Mouse (Mus musculus): ENCODE measurements at regions not wholly inside any gene's neighbourhood (a gene's known extent, or its start where the extent isn't known, plus 50 kb on each side); places are given as distances from the start of the nearest gene placed in this dataset.

GRCm38 (mm10) chr10:37323689-37324088 lies 185.0 kb upstream of the Marcks start:
- Histone ChIP-seq H3K4me3 (no peak overlapping the region), H3K9me3 (replicated peaks) (no peaks in the 10 kb centered on the region), H3K27me3 (ENCODE audit: low read depth, poor library complexity, severe bottlenecking) (no peaks in the 10 kb centered on the region), H3K27ac (no peak overlapping the region), H3K36me3 (no peaks in the 10 kb centered on the region), H3K4me1 (0 out of 2 replicates have a peak, but pooled peaks cover 5% of the 10 kb centered on the region)
- DNase-seq (ENCODE audit: low spot score): no peak
- 71% methylated on average over 1 of the region's 1 CpGs for WGBS

- H3K27me3 ChIP-seq (ENCODE audit: low read depth, poor library complexity, severe bottlenecking): no peaks in the 10 kb centered on the region
- H3K36me3 ChIP-seq: no peaks in the 10 kb centered on the region
- no peak overlapping the region for H3K27ac ChIP-seq
- 76% methylated on average over 1 of the region's 1 CpGs for WGBS
- no peak for DNase-seq (ENCODE audit: low spot score)
- H3K9me3 ChIP-seq (replicated peaks): no peaks in the 10 kb centered on the region
- 0 out of 2 replicates have a peak, but pooled peaks cover 5% of the 10 kb centered on the region for H3K4me1 ChIP-seq
- no peak overlapping the region for H3K4me3 ChIP-seq
Measured at GRCm38 (mm10) chr10:37322809-37323208, 184.1 kb upstream of the Marcks start.

GRCm38 (mm10) chr10:37322310-37322709 lies 183.6 kb upstream of the Marcks start:
- Histone ChIP-seq H3K9me3 (replicated peaks) (no peaks in the 10 kb centered on the region), H3K27me3 (ENCODE audit: low read depth, poor library complexity, severe bottlenecking) (no peaks in the 10 kb centered on the region), H3K27ac (no peak overlapping the region), H3K4me3 (no peak overlapping the region), H3K36me3 (no peaks in the 10 kb centered on the region), H3K4me1 (0 out of 2 replicates have a peak, but pooled peaks cover 5% of the 10 kb centered on the region)
- no peak for DNase-seq (ENCODE audit: low spot score)
- 97% methylated on average over 5 of the region's 5 CpGs for WGBS

- WGBS: 88% methylated on average over 3 of the region's 3 CpGs
- Histone ChIP-seq H3K9me3 (replicated peaks) (no peaks in the 10 kb centered on the region), H3K27ac (no peak overlapping the region), H3K27me3 (ENCODE audit: low read depth, poor library complexity, severe bottlenecking) (no peaks in the 10 kb centered on the region), H3K36me3 (no peaks in the 10 kb centered on the region), H3K4me3 (no peak overlapping the region), H3K4me1 (0 out of 2 replicates have a peak, but pooled peaks cover 3% of the 10 kb centered on the region)
- no peak for DNase-seq (ENCODE audit: low spot score)
Measured at GRCm38 (mm10) chr10:37321171-37321570, 182.5 kb upstream of the Marcks start.

- no peaks in the 10 kb centered on the region for H3K9me3 ChIP-seq (replicated peaks)
- H3K36me3 ChIP-seq: no peaks in the 10 kb centered on the region
- no peak overlapping the region for H3K4me3 ChIP-seq
- 0 out of 2 replicates have a peak, but pooled peaks cover 3% of the 10 kb centered on the region for H3K4me1 ChIP-seq
- H3K27ac ChIP-seq: no peak overlapping the region
- 95% methylated on average over 8 of the region's 8 CpGs for WGBS
- no peaks in the 10 kb centered on the region for H3K27me3 ChIP-seq (ENCODE audit: low read depth, poor library complexity, severe bottlenecking)
- DNase-seq (ENCODE audit: low spot score): no peak
Measured at GRCm38 (mm10) chr10:37319746-37320430, 181.2 kb upstream of the Marcks start.

GRCm38 (mm10) chr10:37316701-37317100 lies 178.0 kb upstream of the Marcks start:
- 94% methylated on average over 3 of the region's 3 CpGs for WGBS
- no peak for DNase-seq (ENCODE audit: low spot score)

GRCm38 (mm10) chr10:37315804-37316203 lies 177.1 kb upstream of the Marcks start:
- Histone ChIP-seq H3K27ac (no peak overlapping the region), H3K36me3 (no peaks in the 10 kb centered on the region), H3K4me1 (no peaks in the 10 kb centered on the region), H3K4me3 (no peak overlapping the region), H3K27me3 (ENCODE audit: low read depth, poor library complexity, severe bottlenecking) (no peaks in the 10 kb centered on the region), H3K9me3 (replicated peaks) (no peaks in the 10 kb centered on the region)
- WGBS: 100% methylated on average over 1 of the region's 1 CpGs
- no peak for DNase-seq (ENCODE audit: low spot score)

More at GRCm38 (mm10) chr10:37316701-37317100, 178.0 kb upstream of the Marcks start:
- Histone ChIP-seq H3K4me3 (no peak overlapping the region), H3K4me1 (no peaks in the 10 kb centered on the region), H3K9me3 (replicated peaks) (no peaks in the 10 kb centered on the region), H3K27me3 (ENCODE audit: low read depth, poor library complexity, severe bottlenecking) (no peaks in the 10 kb centered on the region), H3K27ac (no peak overlapping the region), H3K36me3 (no peaks in the 10 kb centered on the region)

- 86% methylated on average over 5 of the region's 5 CpGs for WGBS
Measured at GRCm38 (mm10) chr10:37314746-37315430, 176.2 kb upstream of the Marcks start.

GRCm38 (mm10) chr10:37313461-37313860 lies 174.7 kb upstream of the Marcks start:
- no peak for DNase-seq (ENCODE audit: low spot score)
- no peaks in the 10 kb centered on the region for H3K36me3 ChIP-seq
- H3K27me3 ChIP-seq (ENCODE audit: low read depth, poor library complexity, severe bottlenecking): no peaks in the 10 kb centered on the region
- no peaks in the 10 kb centered on the region for H3K4me1 ChIP-seq
- no peaks in the 10 kb centered on the region for H3K9me3 ChIP-seq (replicated peaks)
- no peak overlapping the region for H3K27ac ChIP-seq
- H3K4me3 ChIP-seq: no peak overlapping the region

More at GRCm38 (mm10) chr10:37314746-37315430, 176.2 kb upstream of the Marcks start:
- Histone ChIP-seq H3K27me3 (ENCODE audit: low read depth, poor library complexity, severe bottlenecking) (no peaks in the 10 kb centered on the region), H3K36me3 (no peaks in the 10 kb centered on the region), H3K27ac (no peak overlapping the region), H3K9me3 (replicated peaks) (no peaks in the 10 kb centered on the region), H3K4me1 (no peaks in the 10 kb centered on the region), H3K4me3 (no peak overlapping the region)
- DNase-seq (ENCODE audit: low spot score): no peak

- Histone ChIP-seq H3K4me3 (no peak overlapping the region), H3K4me1 (no peaks in the 10 kb centered on the region), H3K27ac (no peak overlapping the region), H3K27me3 (ENCODE audit: low read depth, poor library complexity, severe bottlenecking) (no peaks in the 10 kb centered on the region), H3K36me3 (no peaks in the 10 kb centered on the region), H3K9me3 (replicated peaks) (no peaks in the 10 kb centered on the region)
- WGBS: 97% methylated on average over 2 of the region's 2 CpGs
- no peak for DNase-seq (ENCODE audit: low spot score)
Measured at GRCm38 (mm10) chr10:37310266-37310945, 171.7 kb upstream of the Marcks start.

GRCm38 (mm10) chr10:37304656-37305055 lies 165.9 kb upstream of the Marcks start:
- no peak for DNase-seq (ENCODE audit: low spot score)
- H3K27me3 ChIP-seq (ENCODE audit: low read depth, poor library complexity, severe bottlenecking): no peaks in the 10 kb centered on the region
- 56% methylated on average over 2 of the region's 2 CpGs for WGBS

GRCm38 (mm10) chr10:37300181-37300889 lies 161.6 kb upstream of the Marcks start:
- H3K27ac ChIP-seq: no peak overlapping the region
- H3K9me3 ChIP-seq (replicated peaks): no peaks in the 10 kb centered on the region
- 0 out of 2 replicates have a peak, but pooled peaks cover 5% of the 10 kb centered on the region for H3K4me1 ChIP-seq
- no peak overlapping the region for H3K4me3 ChIP-seq
- no peak for DNase-seq (ENCODE audit: low spot score)
- H3K27me3 ChIP-seq (ENCODE audit: low read depth, poor library complexity, severe bottlenecking): no peaks in the 10 kb centered on the region
- 84% methylated on average over 5 of the region's 5 CpGs for WGBS
- no peaks in the 10 kb centered on the region for H3K36me3 ChIP-seq

More at GRCm38 (mm10) chr10:37304656-37305055, 165.9 kb upstream of the Marcks start:
- Histone ChIP-seq H3K9me3 (replicated peaks) (no peaks in the 10 kb centered on the region), H3K4me3 (no peak overlapping the region), H3K36me3 (no peaks in the 10 kb centered on the region), H3K4me1 (0 out of 2 replicates have a peak, but pooled peaks cover 5% of the 10 kb centered on the region), H3K27ac (no peak overlapping the region)
